Mouse (Mus musculus): Measurements from ENCODE around the gene Slf2. TPM values are rescaled to one million over a fixed set of nuclear protein-coding genes. Genes with fewer than 3 reads are reported as not detected.

Slf2 gene
- total and polyA plus RNA-seq, 3 experiments: 44.1 to 79.7 (median 79.5) TPM

DNA sequence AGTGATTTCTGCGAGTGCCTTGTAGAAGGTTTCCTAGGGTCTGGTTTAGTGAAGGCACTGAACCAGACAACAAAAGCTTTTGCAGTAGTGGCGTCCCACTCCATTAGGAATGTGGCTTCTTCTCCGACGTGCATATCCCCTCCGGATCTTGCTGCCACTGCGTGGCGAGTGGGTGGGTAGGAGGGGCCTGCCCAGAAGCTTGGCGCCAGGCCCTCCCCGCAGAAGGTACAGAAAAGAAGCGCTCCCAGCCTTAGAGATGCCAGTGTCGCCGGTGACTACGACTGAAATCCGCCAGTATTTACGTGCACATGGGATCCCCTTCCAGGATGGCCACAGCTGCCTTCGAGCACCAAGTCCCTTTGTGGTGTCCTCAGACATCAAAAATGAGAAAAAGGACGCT is 76.1 kb downstream of the Slf2 start:
- H3K27me3 ChIP-seq (ENCODE audit: insufficient read depth, low read length): no peaks in the 10 kb centered on the region
- peak; percentile 34 for DNase-seq (ENCODE audit: low spot score)
- ATAC-seq (ENCODE audit: extremely low read depth, insufficient number of reproducible peaks, low FRiP score, poor library complexity, severe bottlenecking): no peak
- TF ChIP-seq GATA1 (IDR thresholded peaks at IDR 0.05; ENCODE audit: borderline replicate concordance, low read length): no peak
- no peak for TF ChIP-seq CTCF (IDR thresholded peaks at IDR 0.05; ENCODE audit: low read depth, low read length)
- no peak for TF ChIP-seq TAL1 (conservative IDR thresholded peaks at IDR 0.05; ENCODE audit: low read depth, low read length)
- no peak for TF ChIP-seq GATA2 (IDR thresholded peaks at IDR 0.05; ENCODE audit: borderline replicate concordance, low read depth, low read length)
- TF ChIP-seq POLR2AphosphoS5 (IDR thresholded peaks at IDR 0.05; ENCODE audit: insufficient replicate concordance, low read depth, low read length): no peak
- H3K4me3 ChIP-seq (ENCODE audit: low read depth, low read length): peak overlapping the region; percentile 96
- no peaks in the 10 kb centered on the region for H3K9me3 ChIP-seq (replicated peaks)
- H3K36me3 ChIP-seq (replicated peaks): peaks cover 83% of the 10 kb centered on the region
- H3K4me1 ChIP-seq (ENCODE audit: insufficient read depth, low read depth, low read length): peaks cover 63% of the 10 kb centered on the region

DNA sequence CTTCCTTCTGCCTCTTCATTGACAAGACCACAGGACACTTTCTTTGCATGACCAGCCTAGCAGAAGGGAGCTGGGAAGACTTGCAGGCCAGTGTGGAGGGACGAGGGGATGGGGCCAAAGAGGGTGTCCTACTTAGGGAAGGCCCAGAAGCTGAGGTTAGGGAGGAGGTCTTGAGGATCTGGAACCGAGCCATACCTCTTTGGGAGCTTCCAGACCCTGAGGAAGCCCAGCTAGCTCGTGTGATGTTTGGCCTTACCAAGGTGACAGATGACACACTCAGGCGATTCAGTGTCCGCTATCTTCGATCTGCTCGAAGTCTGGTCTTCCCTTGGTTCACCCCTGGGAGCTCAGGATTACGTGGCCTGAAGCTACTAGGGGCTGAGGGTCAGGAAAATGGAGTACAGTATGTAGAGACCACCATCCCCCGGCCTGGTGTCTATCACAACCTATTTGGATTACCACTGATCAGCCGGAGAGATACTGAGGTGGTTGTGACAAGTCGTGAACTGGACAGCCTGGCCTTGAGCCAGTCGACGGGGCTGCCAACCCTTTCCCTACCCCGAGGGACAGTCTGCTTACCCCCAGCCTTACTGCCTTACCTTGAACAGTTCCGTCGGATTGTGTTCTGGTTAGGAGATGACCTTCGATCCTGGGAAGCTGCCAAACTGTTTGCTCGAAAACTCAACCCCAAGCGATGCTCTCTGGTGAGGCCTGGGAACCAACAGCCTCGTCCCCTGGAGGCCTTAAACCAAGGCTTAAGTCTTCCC is 76.7 kb downstream of the Slf2 start:
- ATAC-seq (ENCODE audit: extremely low read depth, insufficient number of reproducible peaks, low FRiP score, poor library complexity, severe bottlenecking): no peak
- no peak for TF ChIP-seq TAL1 (conservative IDR thresholded peaks at IDR 0.05; ENCODE audit: low read depth, low read length)
- no peak for TF ChIP-seq CTCF (IDR thresholded peaks at IDR 0.05; ENCODE audit: low read depth, low read length)
- TF ChIP-seq GATA2 (IDR thresholded peaks at IDR 0.05; ENCODE audit: borderline replicate concordance, low read depth, low read length): no peak
- H3K4me3 ChIP-seq (ENCODE audit: low read depth, low read length): peak overlapping the region; percentile 96
- no peak for DNase-seq (ENCODE audit: low spot score)
- peaks cover 83% of the 10 kb centered on the region for H3K36me3 ChIP-seq (replicated peaks)
- H3K9me3 ChIP-seq (replicated peaks): no peaks in the 10 kb centered on the region
- no peaks in the 10 kb centered on the region for H3K27me3 ChIP-seq (ENCODE audit: insufficient read depth, low read length)
- peaks cover 60% of the 10 kb centered on the region for H3K4me1 ChIP-seq (ENCODE audit: insufficient read depth, low read depth, low read length)

- Histone ChIP-seq H3K4me3 (ENCODE audit: low read depth, low read length) (no peak overlapping the region), H3K36me3 (replicated peaks) (peaks cover 63% of the 10 kb centered on the region), H3K27me3 (ENCODE audit: insufficient read depth, low read length) (no peaks in the 10 kb centered on the region), H3K4me1 (ENCODE audit: insufficient read depth, low read depth, low read length) (peaks cover 62% of the 10 kb centered on the region), H3K9me3 (replicated peaks) (no peaks in the 10 kb centered on the region)
- DNase-seq (ENCODE audit: low spot score) (no peak), ATAC-seq (ENCODE audit: extremely low read depth, insufficient number of reproducible peaks, low FRiP score, poor library complexity, severe bottlenecking) (no peak)
- no peak for TF ChIP-seq GATA2 (IDR thresholded peaks at IDR 0.05; ENCODE audit: borderline replicate concordance, low read depth, low read length)
- no peak for TF ChIP-seq GATA1 (IDR thresholded peaks at IDR 0.05; ENCODE audit: borderline replicate concordance, low read length)
- no peak for TF ChIP-seq POLR2AphosphoS5 (IDR thresholded peaks at IDR 0.05; ENCODE audit: insufficient replicate concordance, low read depth, low read length)
- TF ChIP-seq TAL1 (conservative IDR thresholded peaks at IDR 0.05; ENCODE audit: low read depth, low read length): no peak
- no peak for TF ChIP-seq CTCF (IDR thresholded peaks at IDR 0.05; ENCODE audit: low read depth, low read length)
Observed at GRCm38 (mm10) chr19:45010646-45011045, 79.7 kb downstream of the Slf2 start.

GRCm38 (mm10) chr19:45012219-45012618 is 81.3 kb downstream of the Slf2 start:
- Histone ChIP-seq H3K4me1 (ENCODE audit: insufficient read depth, low read depth, low read length) (peaks cover 68% of the 10 kb centered on the region), H3K27me3 (ENCODE audit: insufficient read depth, low read length) (no peaks in the 10 kb centered on the region), H3K36me3 (replicated peaks) (peaks cover 59% of the 10 kb centered on the region), H3K4me3 (ENCODE audit: low read depth, low read length) (no peak overlapping the region), H3K9me3 (replicated peaks) (no peaks in the 10 kb centered on the region)
- no peak for ATAC-seq (ENCODE audit: extremely low read depth, insufficient number of reproducible peaks, low FRiP score, poor library complexity, severe bottlenecking)
- TF ChIP-seq GATA2 (IDR thresholded peaks at IDR 0.05; ENCODE audit: borderline replicate concordance, low read depth, low read length) (no peak), TAL1 (conservative IDR thresholded peaks at IDR 0.05; ENCODE audit: low read depth, low read length) (no peak), GATA1 (IDR thresholded peaks at IDR 0.05; ENCODE audit: borderline replicate concordance, low read length) (no peak), POLR2AphosphoS5 (IDR thresholded peaks at IDR 0.05; ENCODE audit: insufficient replicate concordance, low read depth, low read length) (no peak), CTCF (IDR thresholded peaks at IDR 0.05; ENCODE audit: low read depth, low read length) (no peak)
- DNase-seq (ENCODE audit: low spot score): no peak

DNA sequence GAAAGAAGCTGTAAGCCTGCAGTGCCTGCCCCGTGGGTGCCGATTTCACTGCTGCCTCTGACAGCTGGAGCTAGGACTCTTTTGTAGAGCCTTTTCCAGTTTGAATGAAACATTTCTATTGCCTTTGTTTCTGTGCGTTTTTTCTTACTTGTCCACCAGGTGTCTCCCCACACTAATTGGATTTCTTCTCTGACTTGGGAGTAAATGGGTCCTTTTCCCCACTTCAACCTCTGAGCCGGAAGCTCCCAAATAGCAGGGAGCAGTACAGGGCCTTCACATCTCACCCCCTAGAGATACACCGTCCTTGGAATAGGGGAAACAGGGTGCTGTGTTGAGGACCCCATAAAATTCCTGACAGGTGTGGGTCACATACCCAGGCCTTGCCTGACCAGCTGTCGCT is 81.7 kb downstream of the Slf2 start:
- peaks cover 67% of the 10 kb centered on the region for H3K4me1 ChIP-seq (ENCODE audit: insufficient read depth, low read depth, low read length)
- H3K27me3 ChIP-seq (ENCODE audit: insufficient read depth, low read length): no peaks in the 10 kb centered on the region
- H3K36me3 ChIP-seq (replicated peaks): peaks cover 55% of the 10 kb centered on the region
- TF ChIP-seq TAL1 (conservative IDR thresholded peaks at IDR 0.05; ENCODE audit: low read depth, low read length): no peak
- no peak for TF ChIP-seq GATA2 (IDR thresholded peaks at IDR 0.05; ENCODE audit: borderline replicate concordance, low read depth, low read length)
- no peak for TF ChIP-seq POLR2AphosphoS5 (IDR thresholded peaks at IDR 0.05; ENCODE audit: insufficient replicate concordance, low read depth, low read length)
- TF ChIP-seq CTCF (IDR thresholded peaks at IDR 0.05; ENCODE audit: low read depth, low read length): no peak
- TF ChIP-seq GATA1 (IDR thresholded peaks at IDR 0.05; ENCODE audit: borderline replicate concordance, low read length): no peak
- DNase-seq (ENCODE audit: low spot score) (no peak), ATAC-seq (ENCODE audit: extremely low read depth, insufficient number of reproducible peaks, low FRiP score, poor library complexity, severe bottlenecking) (no peak)
- H3K4me3 ChIP-seq (ENCODE audit: low read depth, low read length): no peak overlapping the region
- no peaks in the 10 kb centered on the region for H3K9me3 ChIP-seq (replicated peaks)

- no peaks in the 10 kb centered on the region for H3K27me3 ChIP-seq (ENCODE audit: insufficient read depth, low read length)
- peaks cover 44% of the 10 kb centered on the region for H3K36me3 ChIP-seq (replicated peaks)
- DNase-seq (ENCODE audit: low spot score): no peak
- TF ChIP-seq TAL1 (conservative IDR thresholded peaks at IDR 0.05; ENCODE audit: low read depth, low read length) (no peak), GATA2 (IDR thresholded peaks at IDR 0.05; ENCODE audit: borderline replicate concordance, low read depth, low read length) (no peak), CTCF (IDR thresholded peaks at IDR 0.05; ENCODE audit: low read depth, low read length) (no peak), GATA1 (IDR thresholded peaks at IDR 0.05; ENCODE audit: borderline replicate concordance, low read length) (no peak), POLR2AphosphoS5 (IDR thresholded peaks at IDR 0.05; ENCODE audit: insufficient replicate concordance, low read depth, low read length) (no peak)
- no peak for ATAC-seq (ENCODE audit: extremely low read depth, insufficient number of reproducible peaks, low FRiP score, poor library complexity, severe bottlenecking)
- H3K4me3 ChIP-seq (ENCODE audit: low read depth, low read length): peak overlapping the region; percentile 76; the same call in 1 of the 2 replicates
- H3K9me3 ChIP-seq (replicated peaks): no peaks in the 10 kb centered on the region
- H3K4me1 ChIP-seq (ENCODE audit: insufficient read depth, low read depth, low read length): peaks cover 61% of the 10 kb centered on the region
Observed at GRCm38 (mm10) chr19:45013581-45014225, 82.8 kb downstream of the Slf2 start.
